Mouse (Mus musculus) inflammation-experienced regulatory T-cells, adult 6 months (primary cell): ENCODE results near the gene Ankrd49. TPM values are rescaled to one million over a fixed set of nuclear protein-coding genes. Genes with fewer than 3 reads are reported as not detected.

Source experiments
- ATAC-seq: one replicate; pipeline ENCODE4 v1.8.0; 2017
- polyA plus RNA-seq, 3 experiments: library from polyadenylated mRNA; unstranded; fragments of 100-300 nt; shearing (Covaris generic); gene quantifications; one replicate each; pipeline ENCODE4 v1.2.1; 2017

The Ankrd49 gene
- 10 to 100 TPM; 20.1 to 41.7 (median 29.0) TPM for polyA plus RNA-seq

DNA sequence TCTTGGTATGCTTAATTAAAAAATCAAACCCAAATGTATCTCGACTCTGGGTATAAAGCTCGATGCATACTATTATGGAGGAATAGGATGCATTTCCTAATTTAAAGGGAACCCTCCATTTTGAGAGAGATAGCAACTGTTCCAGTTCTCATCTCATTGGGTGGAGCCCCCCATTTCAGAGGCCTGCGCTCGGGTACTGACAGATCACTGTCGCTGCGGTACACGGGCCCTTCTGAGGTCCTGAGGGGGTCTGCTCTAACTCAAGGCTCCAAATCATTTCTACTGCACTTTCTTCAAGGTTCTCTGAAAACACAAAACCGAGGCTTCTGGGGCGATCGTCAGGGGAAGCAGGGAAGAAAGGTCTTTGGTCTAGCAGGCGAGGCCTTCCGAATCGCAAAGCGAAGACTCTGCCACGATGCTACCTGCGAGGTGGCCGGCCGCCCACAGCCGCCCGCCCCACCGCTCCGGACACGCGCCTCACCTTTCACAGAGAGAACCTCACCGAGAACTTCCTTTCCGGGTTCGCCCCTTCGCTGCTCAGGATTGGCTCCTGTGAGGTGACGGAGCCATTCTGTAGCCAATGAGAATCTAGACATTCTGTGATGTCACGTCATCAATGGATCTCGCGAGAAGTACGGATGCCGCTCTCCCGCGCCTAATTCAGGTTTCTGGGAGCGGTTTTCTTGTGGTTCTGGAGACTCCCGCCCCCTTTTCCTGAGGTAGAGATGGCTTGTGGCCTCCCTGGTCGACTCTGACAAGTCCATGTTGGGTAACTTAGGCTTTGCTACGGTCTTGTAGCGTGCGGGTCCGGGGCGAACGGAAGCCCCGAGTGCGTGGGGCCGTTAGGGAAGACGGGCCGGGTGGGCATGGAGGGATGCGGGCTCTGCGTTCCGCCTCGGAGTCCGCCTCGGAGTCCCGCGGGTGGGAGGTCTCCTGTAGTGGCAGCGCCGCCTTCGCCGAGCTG is at the start of gene Ankrd49, which contains the start of gene Mre11a:
TSS of gene Ankrd49 (minus strand) at position 818 of the 964 bp plus-strand sequence.
TSS of gene Mre11a (plus strand) at position 616 of the 964 bp plus-strand sequence.
- peak; percentile 99 for ATAC-seq

DNA sequence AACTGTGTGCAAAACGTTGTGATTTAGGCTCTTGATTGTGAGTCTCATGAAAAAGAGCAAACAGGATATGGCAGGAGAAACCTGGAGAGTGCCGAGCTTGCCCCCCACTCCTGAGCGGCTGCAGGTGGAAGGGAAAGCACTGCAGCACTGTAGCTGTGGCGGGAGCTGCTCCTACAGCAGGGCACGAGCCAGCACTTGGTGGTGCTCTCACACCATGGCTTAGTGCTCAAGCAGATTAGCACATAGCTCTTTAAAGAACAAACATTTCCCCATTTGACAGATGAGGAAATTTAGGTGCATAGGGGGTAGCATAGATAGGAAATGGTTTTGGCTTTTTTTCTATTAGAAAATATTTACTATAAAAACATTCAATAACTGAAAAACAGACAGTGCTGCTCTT is 47.4 kb upstream of the Ankrd49 start:
- no peak for ATAC-seq

DNA sequence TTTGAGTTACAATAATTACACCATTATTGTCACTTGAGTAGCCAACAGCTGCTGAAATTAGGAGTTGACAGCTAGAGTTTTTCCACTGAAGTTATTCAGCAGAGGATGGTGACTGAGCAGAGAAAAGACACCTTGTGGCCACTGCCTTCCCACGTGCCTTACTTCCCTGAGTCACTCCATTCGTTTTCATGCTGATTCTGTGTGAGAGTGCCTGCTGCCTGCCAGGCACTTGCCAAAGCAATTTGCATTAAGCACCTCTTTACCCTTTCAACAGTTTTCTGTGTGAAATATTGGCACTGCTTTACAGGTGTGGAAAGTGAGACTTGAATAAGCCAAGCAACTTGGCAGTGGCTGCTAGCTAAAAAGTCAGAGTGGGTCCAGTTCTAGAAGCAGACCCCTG is 43.2 kb upstream of the Ankrd49 start:
- ATAC-seq = no peak

DNA sequence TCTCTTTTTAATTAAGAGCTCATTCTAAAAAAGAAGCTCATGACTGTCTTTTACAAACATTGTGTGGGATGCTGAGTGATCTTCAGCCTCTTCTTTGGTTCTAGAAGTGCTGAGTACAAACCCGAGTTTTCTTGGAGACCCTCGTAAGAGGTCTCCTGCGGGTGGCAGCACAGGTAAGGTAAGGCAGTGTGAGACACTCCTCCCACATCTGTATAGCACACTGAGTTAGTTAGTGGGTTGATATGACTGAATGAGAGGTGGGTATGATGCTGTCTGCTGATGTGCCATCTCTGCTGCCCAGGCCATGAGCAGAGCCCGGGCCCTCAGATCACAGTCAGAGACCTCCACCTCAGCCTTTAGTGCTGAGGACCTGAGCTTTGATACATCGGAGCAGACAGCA is 40.2 kb upstream of the Ankrd49 start:
- no peak for ATAC-seq

DNA sequence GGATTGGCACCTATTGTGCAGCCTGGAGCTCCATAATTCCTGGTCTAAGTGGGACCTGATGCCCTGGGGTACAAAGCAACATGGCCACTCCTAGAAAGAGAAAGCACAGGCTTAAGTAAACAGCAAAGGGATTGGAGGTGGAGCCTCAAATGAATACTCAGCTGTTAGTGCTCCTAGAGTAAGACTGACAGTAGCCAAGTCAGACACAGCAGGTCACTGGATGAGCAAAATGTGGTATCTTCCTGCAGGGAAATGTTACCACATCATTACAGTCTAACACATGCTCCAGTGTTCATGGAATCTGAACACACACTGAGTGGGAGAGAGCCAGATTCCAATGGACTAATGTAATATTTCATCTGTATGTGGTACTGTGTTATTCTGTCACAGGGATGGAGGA is 36.7 kb upstream of the Ankrd49 start:
- ATAC-seq = no peak

DNA sequence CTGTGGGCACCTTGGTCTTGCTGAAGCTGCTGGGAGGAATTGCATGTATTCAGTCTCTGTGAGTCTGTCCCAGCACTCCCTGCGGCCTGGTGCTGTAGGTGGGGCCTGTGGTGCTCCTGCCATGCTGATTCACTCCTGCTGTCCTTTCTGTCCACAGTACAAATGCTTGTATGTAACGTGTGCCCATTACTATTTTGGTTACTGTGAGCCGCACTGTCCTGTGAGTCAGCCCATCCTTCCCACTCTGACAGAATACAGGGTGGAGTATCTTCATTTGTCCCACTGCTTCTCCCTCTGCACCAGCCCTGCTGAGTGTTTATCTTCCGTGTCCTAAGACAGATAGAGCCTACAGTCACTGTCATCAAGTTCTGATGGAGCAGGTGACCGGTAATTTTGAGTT is 25.5 kb upstream of the Ankrd49 start:
- ATAC-seq = no peak

DNA sequence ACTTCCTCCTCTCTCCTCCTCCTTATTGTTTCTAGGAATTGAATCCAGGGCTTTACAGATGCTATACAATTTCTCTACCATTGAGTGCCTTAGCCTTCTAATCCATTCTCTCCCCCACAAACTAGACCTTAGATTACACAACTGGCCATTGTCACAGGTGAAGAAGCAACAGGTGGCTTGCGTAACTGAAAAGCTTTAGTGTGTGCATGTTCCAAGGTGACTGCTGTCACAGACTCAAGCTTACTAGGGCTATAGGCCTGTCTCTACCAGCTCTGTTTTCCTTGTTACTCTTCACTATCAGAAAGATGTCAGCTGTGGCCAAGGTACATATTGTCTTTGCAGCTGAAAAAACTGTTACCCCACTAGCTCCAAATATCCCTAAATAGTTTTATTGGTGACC is 22.1 kb upstream of the Ankrd49 start:
- ATAC-seq = no peak

DNA sequence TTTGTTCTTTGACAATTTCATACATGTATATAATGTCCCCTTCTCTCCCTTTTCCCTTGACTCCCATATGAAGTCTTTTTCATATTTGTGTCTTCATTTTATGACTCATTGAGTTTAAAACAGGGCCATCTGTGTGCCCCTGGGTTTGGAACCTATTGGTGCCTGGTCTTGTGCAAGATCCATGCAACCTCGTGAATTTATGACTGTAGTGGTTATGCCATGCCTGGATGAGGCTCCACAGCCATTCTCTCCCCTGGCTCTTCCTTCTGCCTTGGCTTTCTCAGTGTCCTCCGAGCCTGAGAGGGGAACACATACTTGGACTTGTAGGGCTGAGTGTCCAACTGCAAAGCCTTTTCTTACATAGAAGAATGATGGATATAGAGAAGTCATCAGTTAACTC is 21.1 kb upstream of the Ankrd49 start:
- ATAC-seq = no peak

DNA sequence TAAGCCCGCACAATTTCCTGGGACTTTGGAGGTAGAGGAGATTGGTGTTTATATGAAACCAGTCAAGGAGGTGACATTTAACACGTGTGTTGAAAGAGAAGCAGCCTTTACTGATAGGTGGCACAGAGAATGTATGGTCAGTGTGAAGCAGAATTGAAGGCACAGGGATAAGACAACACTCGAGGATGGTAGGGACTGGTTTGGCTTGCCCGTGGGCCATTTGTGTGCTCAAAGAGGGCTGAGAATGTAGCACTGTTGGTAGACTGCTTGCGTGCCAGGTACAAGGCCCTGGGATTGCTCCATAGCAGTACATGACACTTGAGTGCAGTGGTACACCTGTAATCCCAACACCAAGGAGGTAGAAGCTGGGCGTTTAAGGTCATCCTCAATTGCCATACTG is 2.7 kb upstream of the Ankrd49 start:
- no peak for ATAC-seq

DNA sequence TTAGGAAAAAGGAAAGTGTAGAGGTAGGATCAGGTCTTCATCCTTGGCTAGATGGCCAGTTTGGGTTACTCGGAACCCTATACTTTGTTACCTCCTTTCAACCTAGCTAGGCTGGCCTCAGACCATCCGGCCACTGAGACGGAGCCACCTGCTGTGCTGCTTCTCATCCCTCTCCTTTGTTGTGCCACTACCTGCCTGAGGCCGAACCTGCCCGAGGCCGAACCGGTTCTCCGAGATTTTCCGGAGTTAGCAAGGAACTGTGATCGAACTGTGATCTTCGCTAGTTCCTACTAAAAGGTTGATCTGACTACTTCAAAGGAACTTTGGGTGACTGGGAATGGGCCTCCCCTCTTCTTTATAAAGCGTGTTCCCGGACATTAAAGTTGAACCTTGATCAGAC is 6.3 kb downstream of the Ankrd49 start:
- ATAC-seq = no peak

DNA sequence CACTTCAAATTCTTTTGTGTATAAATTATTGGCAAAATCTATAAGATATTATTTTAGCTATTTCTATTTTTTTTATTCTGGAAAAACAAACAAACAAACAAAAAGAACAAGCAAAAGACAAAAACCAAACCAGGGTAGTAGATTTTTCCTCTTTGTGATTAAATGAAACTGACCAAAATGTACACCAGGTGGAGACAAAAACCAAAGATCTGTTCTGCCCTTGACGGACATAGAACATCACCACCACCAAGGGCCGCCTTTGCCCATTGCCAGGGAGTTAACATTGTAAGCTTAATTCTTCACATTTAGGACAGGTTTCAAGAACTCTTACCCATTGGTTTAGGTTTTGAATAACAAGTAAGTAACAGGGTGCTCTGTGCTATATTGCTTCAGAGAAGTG is 10.8 kb downstream of the Ankrd49 start:
- ATAC-seq = no peak

DNA sequence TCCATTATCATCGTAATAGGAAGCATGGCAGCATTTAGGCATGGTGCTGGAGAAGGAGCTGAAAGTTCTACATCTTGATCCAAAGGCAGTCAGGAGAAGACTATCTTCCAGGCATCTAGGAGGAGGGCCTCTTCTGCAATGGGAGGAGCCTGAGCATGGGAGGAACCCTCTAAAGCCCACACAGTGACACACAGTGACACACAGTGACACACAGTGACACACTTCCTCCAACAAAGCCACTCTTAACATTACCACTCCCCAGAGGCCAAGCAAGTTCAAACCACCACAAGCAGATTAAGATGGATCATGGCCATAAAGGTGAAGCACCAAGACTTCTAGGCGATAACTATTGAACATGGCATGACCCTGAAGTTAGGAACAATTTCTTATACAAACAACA is 12.6 kb downstream of the Ankrd49 start:
- ATAC-seq = no peak

DNA sequence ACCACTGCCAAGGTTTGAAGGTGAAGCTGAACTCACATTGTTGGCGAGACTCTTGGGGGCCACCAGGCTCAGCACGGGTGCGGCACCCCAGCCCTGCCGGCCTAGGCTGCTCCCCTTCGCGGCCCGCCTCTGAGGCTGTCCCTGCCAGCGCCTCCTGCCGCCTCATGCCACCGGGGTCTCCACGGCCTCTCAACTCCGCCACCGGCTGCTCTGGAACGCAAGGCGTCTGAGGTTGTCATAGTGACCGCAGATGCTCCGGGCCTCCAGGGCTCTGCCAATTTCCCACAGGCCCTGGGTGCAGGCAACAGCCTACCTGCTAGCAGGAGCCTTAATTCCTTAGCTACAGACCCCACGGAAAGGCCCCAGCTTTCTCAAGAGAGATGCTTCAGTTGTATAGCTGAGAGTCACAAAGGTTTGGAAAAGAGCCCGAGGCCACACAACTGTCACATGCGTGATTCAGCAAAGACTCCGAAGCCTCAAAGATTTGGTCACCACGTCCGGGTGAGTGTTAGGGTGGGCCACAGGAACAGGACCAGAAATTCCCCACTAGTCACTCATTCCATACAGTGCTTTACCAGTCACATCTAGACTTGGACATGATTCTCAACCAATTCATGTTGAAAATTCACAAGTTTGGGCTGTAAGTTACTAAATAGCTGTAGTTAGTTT is 13.7 kb downstream of the Ankrd49 start, which contains the start of gene 1700012B09Rik:
TSS of gene 1700012B09Rik (minus strand) at position 228 of the 669 bp plus-strand sequence.
- ATAC-seq = no peak

DNA sequence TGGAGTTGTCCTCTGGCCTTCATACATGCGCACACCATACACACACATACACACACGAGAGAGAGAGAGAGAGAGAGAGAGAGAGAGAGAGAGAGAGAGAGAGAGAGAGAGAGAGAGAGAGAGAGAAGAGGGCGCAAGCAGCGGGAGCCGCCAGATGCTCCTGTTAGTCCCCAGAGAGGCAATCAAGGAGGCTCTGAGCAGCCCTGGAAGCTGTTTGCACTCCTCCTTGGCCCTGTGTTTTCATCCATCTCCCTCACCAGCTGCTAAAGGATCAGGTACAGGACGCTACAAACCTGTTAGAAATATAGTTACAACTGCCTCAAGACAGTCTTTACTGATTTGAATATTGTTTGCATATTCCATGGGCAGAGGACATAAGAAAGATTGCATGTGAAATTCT is 14.8 kb downstream of the Ankrd49 start:
- no peak for ATAC-seq

DNA sequence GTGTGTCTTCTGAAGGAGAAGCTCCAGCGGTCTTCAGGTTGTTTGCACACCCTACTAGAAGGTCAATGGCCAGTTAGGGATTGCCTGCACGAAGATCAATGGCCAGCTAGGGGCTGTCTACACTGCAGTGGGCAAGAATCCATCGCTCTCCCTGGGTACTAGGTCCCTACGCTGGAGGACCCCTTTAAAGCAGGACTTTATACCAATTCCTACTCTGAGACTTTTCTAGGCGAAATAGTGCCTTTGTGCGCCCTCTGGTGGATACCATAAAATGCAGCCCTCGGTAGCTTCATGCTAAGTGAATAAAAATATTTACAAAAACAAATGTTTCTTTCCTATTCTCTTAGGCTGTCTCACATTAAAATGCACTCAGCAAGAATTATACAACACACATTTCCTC is 19.9 kb downstream of the Ankrd49 start:
- no peak for ATAC-seq

DNA sequence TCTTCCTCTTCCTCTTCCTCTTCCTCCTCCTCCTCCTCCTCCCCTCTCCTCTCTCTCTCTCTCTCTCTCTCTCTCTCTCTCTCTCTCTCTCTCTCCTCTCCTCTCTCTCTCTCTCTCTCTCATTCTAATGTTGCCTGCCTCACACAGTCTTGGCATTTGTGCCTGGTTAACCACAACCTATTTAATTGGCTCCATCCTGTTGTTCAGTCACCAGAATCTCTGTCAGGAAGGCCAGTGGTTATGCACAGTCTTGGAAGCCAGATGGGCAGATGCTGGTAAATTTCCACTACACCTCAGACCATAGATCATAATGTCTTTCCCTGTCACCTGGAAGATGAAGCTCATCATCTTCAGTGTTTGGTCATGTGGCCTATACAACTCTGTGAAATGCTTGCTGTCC is 25.4 kb downstream of the Ankrd49 start:
- no peak for ATAC-seq

DNA sequence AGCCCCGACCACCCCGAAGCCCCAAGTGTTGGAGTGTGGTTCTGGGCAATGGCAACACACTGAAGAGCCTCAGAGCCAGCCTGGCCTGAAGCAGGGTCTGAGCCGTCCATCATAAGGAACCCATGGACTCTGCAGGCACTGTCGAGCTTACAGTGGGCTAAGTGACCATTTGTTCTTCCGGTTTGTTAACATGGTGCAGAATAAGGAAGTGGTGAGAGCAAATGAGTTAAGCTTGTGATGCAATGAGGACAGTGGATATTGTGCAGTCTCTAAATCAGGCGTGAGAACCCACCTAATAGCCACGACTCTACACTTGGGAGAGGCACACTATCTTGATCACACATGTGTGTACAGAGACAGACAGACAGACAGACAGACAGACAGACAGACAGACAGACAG is 26.1 kb downstream of the Ankrd49 start:
- no peak for ATAC-seq

DNA sequence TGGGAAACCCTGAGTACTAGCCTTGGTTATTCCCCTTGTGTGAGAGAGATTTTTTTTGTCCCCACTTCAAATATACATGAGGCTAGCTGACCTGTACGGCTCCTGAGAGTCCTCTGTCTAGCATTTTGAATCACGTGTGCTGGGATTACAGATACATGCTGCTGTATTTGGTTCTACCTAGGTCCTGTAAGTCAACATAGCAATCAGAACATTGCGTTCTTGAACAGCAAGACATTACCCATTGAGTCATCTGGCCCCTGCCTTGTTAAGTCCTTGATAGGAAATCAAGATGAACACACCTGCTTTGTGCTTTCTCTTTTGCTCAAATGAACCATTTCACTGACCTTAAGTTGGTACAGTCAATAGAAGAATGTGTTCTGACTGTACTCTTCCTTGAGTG is 30.2 kb downstream of the Ankrd49 start:
- ATAC-seq = no peak

DNA sequence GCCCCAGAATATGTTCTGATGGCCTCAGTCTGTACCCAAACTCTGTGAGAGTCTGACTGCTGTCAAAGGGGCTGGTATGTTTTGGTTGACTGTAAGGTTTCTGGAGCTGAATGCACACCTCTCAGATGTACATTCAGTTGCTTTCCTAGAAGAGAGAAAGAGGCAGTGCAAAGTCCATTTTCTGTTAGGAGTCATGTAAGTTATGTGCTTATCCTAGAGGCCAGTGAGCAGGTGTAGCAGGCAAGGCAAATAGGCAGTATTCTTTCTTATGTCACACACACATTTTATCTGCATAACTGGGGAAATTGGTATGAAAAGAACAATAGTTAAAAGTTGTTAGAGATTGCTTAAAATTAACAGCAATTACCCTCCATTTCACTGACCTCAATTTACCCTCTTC is 30.7 kb downstream of the Ankrd49 start:
- no peak for ATAC-seq

DNA sequence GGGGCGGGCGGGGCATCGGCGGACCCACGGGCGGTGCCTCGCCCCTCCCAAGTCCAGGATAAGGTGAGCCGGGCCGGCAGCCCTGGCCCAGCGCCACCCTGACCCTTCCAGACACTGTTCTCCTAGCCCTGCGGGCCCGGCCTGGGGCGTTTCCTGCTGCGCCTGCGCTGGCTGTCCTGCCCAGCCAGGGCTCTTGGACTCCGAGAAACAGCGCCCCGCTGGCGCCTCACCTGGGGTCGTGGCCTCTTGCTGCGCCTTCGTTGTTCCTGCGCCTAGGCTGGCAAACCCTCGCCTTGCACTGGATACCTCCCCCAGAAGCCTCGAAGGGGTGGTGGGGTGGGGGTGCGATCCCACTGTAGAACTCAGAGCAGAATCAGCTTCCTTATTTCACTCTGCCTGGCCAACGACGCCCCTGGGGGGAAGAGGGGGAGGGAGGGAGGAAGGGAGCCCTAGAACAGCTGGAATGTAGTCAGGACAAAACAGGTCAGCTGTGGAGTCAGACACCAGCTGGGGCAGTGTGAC is 32.6 kb downstream of the Ankrd49 start, which contains the start of gene Fut4:
TSS of gene Fut4 (minus strand) at position 393 of the 522 bp plus-strand sequence.
- ATAC-seq = no peak

DNA sequence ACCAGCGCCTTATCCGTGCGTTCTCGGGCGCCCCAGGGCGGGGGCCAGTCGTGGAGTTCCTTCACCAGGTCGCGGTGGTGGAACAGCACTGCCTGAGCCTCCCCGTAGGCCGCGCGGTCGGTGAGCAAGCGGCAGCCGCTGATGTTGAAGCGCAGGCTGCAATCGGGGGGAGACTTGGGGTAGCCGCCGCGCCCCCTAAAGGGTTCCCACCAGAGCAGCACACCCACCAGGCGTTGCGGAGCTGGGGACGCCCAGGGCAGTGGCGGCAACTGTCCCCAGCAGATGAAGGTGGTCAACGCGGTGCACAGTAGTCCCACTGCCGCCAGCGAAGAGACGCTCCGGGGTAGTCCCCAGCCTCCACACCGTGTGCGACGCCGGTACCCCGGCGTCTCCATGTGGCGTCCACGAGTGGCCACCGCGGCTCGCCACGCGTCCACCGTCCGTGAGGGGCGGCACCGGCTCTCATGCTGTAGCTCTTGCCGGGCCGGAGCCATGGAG is 33.1 kb downstream of the Ankrd49 start:
- no peak for ATAC-seq

DNA sequence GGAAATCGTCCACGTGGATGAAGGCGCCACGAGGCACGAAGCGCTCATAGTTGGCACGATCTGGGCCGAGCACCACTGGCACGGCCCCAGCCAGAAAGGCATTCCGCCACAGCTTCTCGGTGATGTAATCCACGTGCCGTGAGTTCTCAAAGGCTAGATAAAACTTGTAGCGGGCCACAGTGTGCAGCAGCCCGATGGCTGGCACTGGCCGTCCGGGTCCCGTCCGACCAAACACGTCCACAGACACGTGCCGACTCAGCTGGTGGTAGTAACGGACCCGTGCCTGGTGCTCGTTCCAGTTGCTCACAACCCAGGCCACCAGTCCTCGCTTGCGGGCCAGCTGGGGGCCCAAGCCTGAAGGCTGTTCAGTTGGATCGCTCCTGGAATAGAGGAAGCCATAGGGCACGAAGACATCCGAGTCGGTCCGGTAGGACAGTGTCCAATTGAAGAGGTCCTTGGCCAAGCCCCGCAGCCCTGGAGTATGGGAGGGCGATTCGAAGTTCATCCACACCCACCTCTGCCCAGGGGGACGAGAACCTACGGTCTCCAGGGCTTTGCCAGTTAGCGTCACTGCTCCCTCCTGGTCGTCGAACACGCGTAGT is 33.7 kb downstream of the Ankrd49 start:
- ATAC-seq = no peak
